Mouse (Mus musculus) cerebellum, adult 2 months (tissue): ENCODE measurements around the gene Tfcp2l1.
"Not testable (repeated sequence)": the region's sequence is repeated elsewhere in the genome, so short reads cannot be mapped to it uniquely, and the experiment has no call there.

ENCODE experiments used
- CTCF ChIP-seq: fragments of 200-500 bp; IDR thresholded peaks from 2 replicates; pipeline ENCODE4 v1.5.1; 2011; ENCODE audit warnings: low read depth, mild to moderate bottlenecking, control low read depth, low read length, moderate library complexity, borderline replicate concordance; ENCODE audit not compliant: insufficient read depth
- POLR2A ChIP-seq: fragments of 200-500 bp; IDR thresholded peaks from 2 replicates; pipeline ENCODE4 v1.6.1; 2011; ENCODE audit warnings: low read length, control low read depth, borderline replicate concordance; ENCODE audit not compliant: insufficient read depth

- not testable (repeated sequence) for TF ChIP-seq CTCF, POLR2A
Observed at GRCm38 (mm10) chr1:118621055-118621454, 6.7 kb upstream of the Tfcp2l1 start.
